Mouse (Mus musculus) stomach, postnatal 0 days (tissue): ENCODE measurements at regions not wholly inside any gene's neighbourhood (a gene's known extent, or its start where the extent isn't known, plus 50 kb on each side); places are given as distances from the start of the nearest gene placed in this dataset.

Experiments
- ATAC-seq: fragments of 200-750 bp; cut with Nextera tagmentation; 2 replicates; pipeline ENCODE4 v1.8.0; 2017; ENCODE audit not compliant: low FRiP score, low TSS enrichment
- DNase-seq: peaks from one replicate; pipeline ENCODE4 v3.0.0-alpha.2; 2016; ENCODE audit warnings: low spot score
- H3K27ac ChIP-seq: fragments of 300-500 bp; sonication (generic); replicated peaks from 2 replicates; pipeline ENCODE4 v1.5.1; 2014; ENCODE audit warnings: mild to moderate bottlenecking, control low read depth
- H3K27me3 ChIP-seq: fragments of 300-500 bp; sonication (generic); 2 replicates; pipeline ENCODE4 v1.6.1; 2014; ENCODE audit warnings: low read length; ENCODE audit not compliant: control insufficient read depth, insufficient read depth
- H3K36me3 ChIP-seq: fragments of 300-500 bp; sonication (generic); 2 replicates; pipeline ENCODE4 v1.6.1; 2014; ENCODE audit warnings: low read length, mixed read lengths; ENCODE audit not compliant: control insufficient read depth, insufficient read depth
- H3K4me1 ChIP-seq: fragments of 300-500 bp; sonication (generic); replicated peaks from 2 replicates; pipeline ENCODE4 v1.6.1; 2014; ENCODE audit warnings: antibody characterized with exemption; ENCODE audit not compliant: control insufficient read depth, insufficient read depth
- H3K4me2 ChIP-seq: fragments of 300-500 bp; sonication (generic); replicated peaks from 2 replicates; pipeline ENCODE4 v1.6.1; 2014; ENCODE audit warnings: low read depth, mild to moderate bottlenecking, control low read depth, moderate library complexity
- H3K4me3 ChIP-seq: fragments of 300-500 bp; sonication (generic); 2 replicates; pipeline ENCODE4 v1.5.1; 2014; ENCODE audit warnings: low read depth, low read length, control low read depth
- H3K9ac ChIP-seq: fragments of 300-500 bp; sonication (generic); 2 replicates; pipeline ENCODE4 v1.6.1; 2014; ENCODE audit warnings: mild to moderate bottlenecking, low read length, control low read depth, mixed read lengths
- H3K9me3 ChIP-seq: fragments of 300-500 bp; sonication (generic); 2 replicates; pipeline ENCODE4 v1.6.1; 2016; ENCODE audit warnings: low read length; ENCODE audit not compliant: control insufficient read depth
- CTCF ChIP-seq: IDR thresholded peaks from 2 replicates; pipeline ENCODE4 v1.5.1; 2016; ENCODE audit warnings: antibody characterized with exemption, low read depth, mild to moderate bottlenecking, moderate library complexity
- EP300 ChIP-seq: optimal IDR thresholded peaks from 2 replicates; pipeline ENCODE3; 2016; ENCODE audit warnings: antibody characterized with exemption
- WGBS: fragments of 180-500 bp; shearing (Covaris S2); extraction: QIAGEN DNeasy Blood & Tissue Kit; methylation state at CpG from one replicate; pipeline ENCODE4 v1.1.7; 2014; 5-methylcytosine and 5-hydroxymethylcytosine counted together

GRCm38 (mm10) chr3:100773237-100773636 is 52.0 kb upstream of the Vtcn1 start:
- Histone ChIP-seq H3K4me3 (no peak overlapping the region), H3K9ac (no peak overlapping the region), H3K4me1 (no peaks in the 10 kb centered on the region; the same call in 1 of the 2 replicates), H3K36me3 (no peaks in the 10 kb centered on the region), H3K9me3 (no peaks in the 10 kb centered on the region), H3K27me3 (no peaks in the 10 kb centered on the region), H3K4me2 (no peak overlapping the region), H3K27ac (no peak overlapping the region)
- ATAC-seq (no peak), DNase-seq (no peak)
- WGBS: 65% methylated on average over 6 of the region's 6 CpGs
- TF ChIP-seq EP300: no peak
- no peak for TF ChIP-seq CTCF

GRCm38 (mm10) chr3:100771363-100771762 is 53.9 kb upstream of the Vtcn1 start:
- Histone ChIP-seq H3K9me3 (no peaks in the 10 kb centered on the region), H3K27me3 (no peaks in the 10 kb centered on the region), H3K4me2 (no peak overlapping the region), H3K4me1 (no peaks in the 10 kb centered on the region; the same call in 1 of the 2 replicates), H3K36me3 (no peaks in the 10 kb centered on the region), H3K9ac (no peak overlapping the region), H3K4me3 (no peak overlapping the region), H3K27ac (no peak overlapping the region)
- DNase-seq (peak; percentile 30), ATAC-seq (no peak)
- 52% methylated on average over 4 of the region's 4 CpGs for WGBS
- TF ChIP-seq EP300 (no peak), CTCF (no peak)

GRCm38 (mm10) chr3:100770841-100771240 is 54.4 kb upstream of the Vtcn1 start:
- no peaks in the 10 kb centered on the region for H3K27me3 ChIP-seq
- no peaks in the 10 kb centered on the region; the same call in 1 of the 2 replicates for H3K4me1 ChIP-seq
- TF ChIP-seq EP300: no peak
- TF ChIP-seq CTCF: no peak
- H3K9me3 ChIP-seq: no peaks in the 10 kb centered on the region
- DNase-seq (no peak), ATAC-seq (no peak)
- WGBS: 57% methylated on average over 3 of the region's 3 CpGs
- no peak overlapping the region for H3K9ac ChIP-seq
- no peak overlapping the region for H3K4me2 ChIP-seq
- no peaks in the 10 kb centered on the region for H3K36me3 ChIP-seq
- no peak overlapping the region for H3K27ac ChIP-seq
- no peak overlapping the region for H3K4me3 ChIP-seq

GRCm38 (mm10) chr3:100769146-100769545 is 56.1 kb upstream of the Vtcn1 start:
- no peak overlapping the region for H3K4me2 ChIP-seq
- H3K4me1 ChIP-seq: no peaks in the 10 kb centered on the region; the same call in 1 of the 2 replicates
- no peak overlapping the region for H3K9ac ChIP-seq
- no peaks in the 10 kb centered on the region for H3K36me3 ChIP-seq
- no peak overlapping the region for H3K27ac ChIP-seq
- WGBS: 69% methylated on average over 4 of the region's 4 CpGs
- no peaks in the 10 kb centered on the region for H3K9me3 ChIP-seq
- no peaks in the 10 kb centered on the region for H3K27me3 ChIP-seq
- ATAC-seq (no peak), DNase-seq (no peak)
- TF ChIP-seq EP300 (no peak), CTCF (no peak)
- H3K4me3 ChIP-seq: no peak overlapping the region

GRCm38 (mm10) chr3:100768170-100768624 is 57.1 kb upstream of the Vtcn1 start:
- Histone ChIP-seq H3K9ac (0 out of 2 replicates have a peak overlapping the region, but pooled peaks have one; percentile 39), H3K9me3 (no peaks in the 10 kb centered on the region), H3K4me1 (no peaks in the 10 kb centered on the region; the same call in 1 of the 2 replicates), H3K4me3 (no peak overlapping the region), H3K27ac (no peak overlapping the region), H3K4me2 (no peak overlapping the region; the same call in 1 of the 2 replicates), H3K27me3 (no peaks in the 10 kb centered on the region), H3K36me3 (no peaks in the 10 kb centered on the region)
- 26% methylated on average over 15 of the region's 15 CpGs for WGBS
- TF ChIP-seq CTCF (peak; percentile 88), EP300 (no peak)
- ATAC-seq (peak; percentile 62), DNase-seq (peak; percentile 40)

GRCm38 (mm10) chr3:100765323-100765722 is 59.9 kb upstream of the Vtcn1 start:
- Histone ChIP-seq H3K36me3 (no peaks in the 10 kb centered on the region), H3K4me1 (no peaks in the 10 kb centered on the region; the same call in 1 of the 2 replicates), H3K4me2 (no peak overlapping the region), H3K9me3 (no peaks in the 10 kb centered on the region), H3K9ac (no peak overlapping the region), H3K27ac (no peak overlapping the region), H3K4me3 (no peak overlapping the region), H3K27me3 (no peaks in the 10 kb centered on the region)
- ATAC-seq: peak; percentile 50
- TF ChIP-seq CTCF (no peak), EP300 (no peak)
- 14% methylated on average over 7 of the region's 7 CpGs for WGBS
- no peak for DNase-seq
